Mouse (Mus musculus) C2C12 (cell line): ENCODE results near the gene Depdc5.

Experiments
- CTCF ChIP-seq: IDR thresholded peaks from one replicate; pipeline ENCODE4 v1.5.1; 2011; ENCODE audit not compliant: control insufficient read depth, insufficient read depth, insufficient read length
- MAX ChIP-seq: IDR thresholded peaks from one replicate; pipeline ENCODE4 v1.6.1; 2011; ENCODE audit warnings: mild to moderate bottlenecking, control low read depth

GRCm38 (mm10) chr5:33014096-33014495, 150.6 kb downstream of the Depdc5 start:
- TF ChIP-seq CTCF (no peak), MAX (no peak)
